Mouse (Mus musculus) CH12.LX (cell line): ENCODE data around the gene Ccdc157. TPM values are rescaled to one million over a fixed set of nuclear protein-coding genes. Genes with fewer than 3 reads are reported as not detected.

ENCODE experiments used
- DNase-seq: peaks from one replicate; pipeline ENCODE4 v3.0.0-alpha.2; 2013; ENCODE audit errors: extremely low read depth
- H3K27ac ChIP-seq: 2 replicates; pipeline ENCODE4 v1.5.1; 2012; ENCODE audit warnings: low read depth, mild to moderate bottlenecking, control low read depth, moderate library complexity; ENCODE audit not compliant: insufficient read depth
- H3K27me3 ChIP-seq: replicated peaks from 2 replicates; pipeline ENCODE3; 2012; ENCODE audit warnings: inconsistent platforms
- H3K36me3 ChIP-seq, 2 experiments: replicated peaks in 1 of 2; 2 replicates each; pipeline versions ENCODE3 to v1.6.1; 2012; ENCODE audit warnings: inconsistent platforms in 1 of 2, low read length in 1 of 2, mild to moderate bottlenecking in 1 of 2, mixed read lengths in 1 of 2, moderate library complexity in 1 of 2; ENCODE audit not compliant: control insufficient read depth in 1 of 2, insufficient read depth in 1 of 2
- H3K4me1 ChIP-seq, 2 experiments: 2 replicates each; pipeline ENCODE4 v1.6.1; 2012; ENCODE audit warnings: inconsistent platforms in 1 of 2, moderate library complexity in 1 of 2; ENCODE audit not compliant: insufficient read depth in 2 of 2, control insufficient read depth in 1 of 2
- H3K4me2 ChIP-seq: 2 replicates; pipeline ENCODE4 v1.6.1; 2012; ENCODE audit warnings: low read depth, mild to moderate bottlenecking, control low read depth; ENCODE audit not compliant: poor library complexity, insufficient read depth, severe bottlenecking
- H3K4me3 ChIP-seq, 3 experiments: fragments of 150-350 bp in 1 of 3; sonication (generic) in 1 of 3; replicated peaks in 1 of 3; 2 replicates each; pipeline versions ENCODE3 to v1.5.1; 2011 to 2012; ENCODE audit warnings: low read depth in 2 of 3, low read length in 2 of 3, mild to moderate bottlenecking in 2 of 3, moderate library complexity in 2 of 3, control low read depth in 1 of 3, improper control_type of control experiment in 1 of 3, inconsistent platforms in 1 of 3, mixed read lengths in 1 of 3; ENCODE audit not compliant: poor library complexity in 1 of 3
- H3K79me2 ChIP-seq: replicated peaks from 2 replicates; pipeline ENCODE4 v1.6.1; 2012; ENCODE audit warnings: mild to moderate bottlenecking, moderate library complexity; ENCODE audit not compliant: control insufficient read depth, poor library complexity, insufficient read depth, severe bottlenecking; ENCODE audit errors: extremely low read depth
- H3K9ac ChIP-seq: 2 replicates; pipeline ENCODE4 v1.6.1; 2012; ENCODE audit warnings: low read depth, mild to moderate bottlenecking, control low read depth, moderate library complexity; ENCODE audit not compliant: insufficient read depth
- H3K9me3 ChIP-seq: replicated peaks from 2 replicates; pipeline ENCODE3; 2012; ENCODE audit warnings: low read length, inconsistent platforms, mixed read lengths
- GABPA ChIP-seq: IDR thresholded peaks from 2 replicates; pipeline ENCODE4 v1.6.1; 2012; ENCODE audit warnings: low read depth, low read length, improper control_type of control experiment, inconsistent platforms; ENCODE audit not compliant: insufficient replicate concordance
- JUN ChIP-seq: IDR thresholded peaks from 2 replicates; pipeline ENCODE4 v1.6.1; 2011; ENCODE audit warnings: low read depth, mild to moderate bottlenecking, low read length, improper control_type of control experiment, moderate library complexity; ENCODE audit not compliant: insufficient read depth
- JUND ChIP-seq: conservative IDR thresholded peaks from 2 replicates; pipeline ENCODE4 v1.6.1; 2011; ENCODE audit warnings: low read depth, low read length, improper control_type of control experiment
- MAFK ChIP-seq: IDR thresholded peaks from 2 replicates; pipeline ENCODE4 v1.6.1; 2011; ENCODE audit warnings: low read length, improper control_type of control experiment; ENCODE audit not compliant: insufficient replicate concordance
- MEF2A ChIP-seq: IDR thresholded peaks from 2 replicates; pipeline ENCODE4 v1.6.1; 2014; ENCODE audit warnings: low read depth, mild to moderate bottlenecking, inconsistent platforms, low read length, improper control_type of control experiment, borderline replicate concordance
- POLR2A ChIP-seq: IDR thresholded peaks from 2 replicates; pipeline ENCODE4 v1.6.1; 2011; ENCODE audit warnings: low read depth, mild to moderate bottlenecking, improper control_type of control experiment, low read length
- ZNF384 ChIP-seq: IDR thresholded peaks from 2 replicates; pipeline ENCODE4 v1.6.1; 2012; ENCODE audit warnings: low read depth, low read length, improper control_type of control experiment, inconsistent platforms
- dilution Hi-C: fragments of 300-500 bp; cut with MboI; formaldehyde crosslinking; loops from 2 replicates; pipeline ENCODE4 v1.14.3; 2020; ENCODE audit warnings: low sequenced_read_pairs; ENCODE audit not compliant: extremely low pct_unique_long_range_greater_than_20kb, extremely low pct_ligation_motif_present
- in situ Hi-C: fragments of 300-500 bp; cut with MboI; formaldehyde crosslinking; loops from 3 replicates; pipeline ENCODE4 v1.14.3; 2019; ENCODE audit warnings: low sequenced_read_pairs, low pct_ligation_motif_present, low pct_unique_long_range_greater_than_20kb, mixed read lengths
- polyA plus RNA-seq: library from polyadenylated mRNA; unstranded; fragments of >175 nt; gene quantifications from 2 replicates; pipeline ENCODE4 v1.2.1, GENCODE M21; 2012; ENCODE audit warnings: low read depth; ENCODE audit not compliant: insufficient read length
- total RNA-seq, 2 experiments: library from RNA; depleted of rRNA; stranded (reverse); fragments of 300-350 nt in 1 of 2; fragments of >200 nt in 1 of 2; gene quantifications; 2 replicates each; pipeline ENCODE4 v1.2.3; 2012 to 2014

Gene Ccdc157
- total and polyA plus RNA-seq, 3 experiments = 2.3 to 4.4 (median 4.0) TPM

- Histone ChIP-seq H3K4me2 (peak overlapping the region; percentile 78; the same call in 1 of the 2 replicates), H3K4me1 (peaks cover 11 to 30% of the 10 kb centered on the region in 2 experiments), H3K27me3 (no peaks in the 10 kb centered on the region), H3K36me3 (peaks cover 17 to 43% of the 10 kb centered on the region in 2 experiments), H3K9ac (no peak overlapping the region), H3K9me3 (peaks cover 17% of the 10 kb centered on the region), H3K79me2 (no peaks in the 10 kb centered on the region), H3K4me3 (peak overlapping the region in 2 of 3 experiments; percentile 15 to 67), H3K27ac (no peak overlapping the region)
- no peak for DNase-seq
- dilution Hi-C loops (no loop called here), in situ Hi-C loops (no loop called here)
- TF ChIP-seq JUN = no peak
- TF ChIP-seq POLR2A = no peak
- TF ChIP-seq MAFK = no peak
- no peak for TF ChIP-seq JUND
- TF ChIP-seq MEF2A = no peak
- TF ChIP-seq GABPA = no peak
- TF ChIP-seq ZNF384 = no peak
Observed at GRCm38 (mm10) chr11:4093459-4094377, 66.4 kb downstream of the Ccdc157 start.

Other genes with a start within 250 kb of the Ccdc157 start
- 9.5 and 10.9 TPM in 2 replicates for gene Slc35e4, start 245.6 kb downstream of the Ccdc157 start, total RNA-seq (2012; rRNA removed)
- gene Slc35e4, start 245.6 kb downstream of the Ccdc157 start, total RNA-seq (2014; rRNA removed) = 3.3 and 4.5 TPM in 2 replicates
- 4.0 and 4.6 TPM in 2 replicates for gene Slc35e4, start 245.6 kb downstream of the Ccdc157 start, polyA plus RNA-seq
- gene Tcn2, start 228.1 kb downstream of the Ccdc157 start, total RNA-seq (2012; rRNA removed) = 4.7 and 8.6 TPM in 2 replicates
- 1.2 and 1.3 TPM in 2 replicates for gene Tcn2, start 228.1 kb downstream of the Ccdc157 start, total RNA-seq (2014; rRNA removed)
- 2.5 and 2.7 TPM in 2 replicates for gene Tcn2, start 228.1 kb downstream of the Ccdc157 start, polyA plus RNA-seq
- gene Pes1, start 196.3 kb downstream of the Ccdc157 start, total RNA-seq (2012; rRNA removed) = 120 and 149 TPM in 2 replicates
- 226 and 251 TPM in 2 replicates for gene Pes1, start 196.3 kb downstream of the Ccdc157 start, total RNA-seq (2014; rRNA removed)
- 304 and 311 TPM in 2 replicates for gene Pes1, start 196.3 kb downstream of the Ccdc157 start, polyA plus RNA-seq
- 0.21 and 0.50 TPM in 2 replicates for gene 4930556J24Rik, start 183.5 kb downstream of the Ccdc157 start, total RNA-seq (2012; rRNA removed)
- gene 4930556J24Rik, start 183.5 kb downstream of the Ccdc157 start, total RNA-seq (2014; rRNA removed) = not detected in 2 replicates
- gene 4930556J24Rik, start 183.5 kb downstream of the Ccdc157 start, polyA plus RNA-seq = 0.70 and 0.78 TPM in 2 replicates
- 0.08 TPM in 1 of 2 replicates, not detected in the other for gene Gal3st1, start 176.7 kb downstream of the Ccdc157 start, total RNA-seq (2012; rRNA removed)
- not detected in 2 replicates for gene Gal3st1, start 176.7 kb downstream of the Ccdc157 start, total RNA-seq (2014; rRNA removed)
- gene Gal3st1, start 176.7 kb downstream of the Ccdc157 start, polyA plus RNA-seq = 0.14 TPM in 1 of 2 replicates, not detected in the other
- 0.47 and 0.55 TPM in 2 replicates for gene Sec14l4, start 128.8 kb downstream of the Ccdc157 start, total RNA-seq (2012; rRNA removed)
- 0.42 and 0.46 TPM in 2 replicates for gene Sec14l4, start 128.8 kb downstream of the Ccdc157 start, total RNA-seq (2014; rRNA removed)
- 2.2 and 3.5 TPM in 2 replicates for gene Sec14l4, start 128.8 kb downstream of the Ccdc157 start, polyA plus RNA-seq
- gene Sec14l3, start 95.5 kb downstream of the Ccdc157 start, total RNA-seq (2012; rRNA removed) = 0.21 TPM in 1 of 2 replicates, not detected in the other
- gene Sec14l3, start 95.5 kb downstream of the Ccdc157 start, total RNA-seq (2014; rRNA removed) = not detected in 2 replicates
- not detected in 2 replicates for gene Sec14l3, start 95.5 kb downstream of the Ccdc157 start, polyA plus RNA-seq
- 30.0 and 41.0 TPM in 2 replicates for gene Mtfp1, start 64.8 kb downstream of the Ccdc157 start, total RNA-seq (2012; rRNA removed)
- 22.1 and 22.3 TPM in 2 replicates for gene Mtfp1, start 64.8 kb downstream of the Ccdc157 start, total RNA-seq (2014; rRNA removed)
- 27.0 and 27.7 TPM in 2 replicates for gene Mtfp1, start 64.8 kb downstream of the Ccdc157 start, polyA plus RNA-seq
- gene Sec14l2, start 36.9 kb downstream of the Ccdc157 start, total RNA-seq (2012; rRNA removed) = 21.5 and 26.1 TPM in 2 replicates
- 21.9 and 24.2 TPM in 2 replicates for gene Sec14l2, start 36.9 kb downstream of the Ccdc157 start, total RNA-seq (2014; rRNA removed)
- 16.7 and 19.0 TPM in 2 replicates for gene Sec14l2, start 36.9 kb downstream of the Ccdc157 start, polyA plus RNA-seq
- 24.8 and 25.0 TPM in 2 replicates for gene Rnf215, start 25.1 kb downstream of the Ccdc157 start, total RNA-seq (2012; rRNA removed)
- 14.9 and 18.2 TPM in 2 replicates for gene Rnf215, start 25.1 kb downstream of the Ccdc157 start, total RNA-seq (2014; rRNA removed)
- 22.5 and 24.3 TPM in 2 replicates for gene Rnf215, start 25.1 kb downstream of the Ccdc157 start, polyA plus RNA-seq
- 46.5 and 56.9 TPM in 2 replicates for gene Sf3a1, start 57 bp upstream of the Ccdc157 start, total RNA-seq (2012; rRNA removed)
- gene Sf3a1, start 57 bp upstream of the Ccdc157 start, total RNA-seq (2014; rRNA removed) = 28.6 and 29.5 TPM in 2 replicates
- gene Sf3a1, start 57 bp upstream of the Ccdc157 start, polyA plus RNA-seq = 93.4 and 97.6 TPM in 2 replicates
- gene Tbc1d10a, start 26.5 kb upstream of the Ccdc157 start, total RNA-seq (2012; rRNA removed) = 30.3 and 37.7 TPM in 2 replicates
- 30.9 and 33.9 TPM in 2 replicates for gene Tbc1d10a, start 26.5 kb upstream of the Ccdc157 start, total RNA-seq (2014; rRNA removed)
- gene Tbc1d10a, start 26.5 kb upstream of the Ccdc157 start, polyA plus RNA-seq = 33.5 and 37.6 TPM in 2 replicates
- 4.7 and 5.8 TPM in 2 replicates for gene Castor1, start 57.9 kb upstream of the Ccdc157 start, total RNA-seq (2012; rRNA removed)
- gene Castor1, start 57.9 kb upstream of the Ccdc157 start, total RNA-seq (2014; rRNA removed) = 13.0 TPM in 2 replicates
- gene Castor1, start 57.9 kb upstream of the Ccdc157 start, polyA plus RNA-seq = 18.2 and 23.7 TPM in 2 replicates
- 11.0 and 12.8 TPM in 2 replicates for gene Osm, start 76.1 kb upstream of the Ccdc157 start, total RNA-seq (2012; rRNA removed)
- gene Osm, start 76.1 kb upstream of the Ccdc157 start, total RNA-seq (2014; rRNA removed) = 11.8 and 15.1 TPM in 2 replicates
- 10.4 and 12.5 TPM in 2 replicates for gene Osm, start 76.1 kb upstream of the Ccdc157 start, polyA plus RNA-seq
- 0.42 and 1.8 TPM in 2 replicates for gene Lif, start 97.3 kb upstream of the Ccdc157 start, total RNA-seq (2012; rRNA removed)
- 0.05 and 0.15 TPM in 2 replicates for gene Lif, start 97.3 kb upstream of the Ccdc157 start, total RNA-seq (2014; rRNA removed)
- 0.07 and 0.17 TPM in 2 replicates for gene Lif, start 97.3 kb upstream of the Ccdc157 start, polyA plus RNA-seq